Mouse (Mus musculus): Measurements from ENCODE around the gene Olfr223. TPM values are rescaled to one million over a fixed set of nuclear protein-coding genes. Genes with fewer than 3 reads are reported as not detected.
"Not testable (repeated sequence)": the region's sequence is repeated elsewhere in the genome, so short reads cannot be mapped to it uniquely, and the experiment has no call there.

Gene Olfr223
- polyA plus RNA-seq, 1 experiment: not detected

- WGBS: 69% methylated on average over 3 of the region's 3 CpGs
- no peak for DNase-seq (ENCODE audit: low read depth, low spot score)
Observed at GRCm38 (mm10) chr11:59600872-59601271, 7.8 kb upstream of the Olfr223 start.

DNA sequence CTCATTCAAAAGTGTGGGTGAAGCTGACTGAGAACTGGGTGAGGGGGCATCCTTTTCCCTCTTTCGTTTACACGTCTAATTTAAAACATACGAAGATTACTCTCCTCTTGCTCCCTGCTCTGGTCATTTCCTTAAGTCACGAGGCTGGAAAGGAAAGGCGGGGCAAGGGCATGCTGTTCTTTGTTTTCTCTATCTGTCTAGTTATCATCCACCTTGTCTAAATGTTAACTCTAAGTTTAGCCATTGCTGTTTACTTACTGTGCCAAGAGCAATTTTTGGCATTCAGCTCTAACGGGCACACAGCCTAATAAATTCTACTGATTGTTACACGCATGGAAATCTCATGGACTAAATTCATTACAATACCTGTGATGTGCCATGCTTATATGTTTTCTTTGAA is 6.1 kb upstream of the Olfr223 start:
- no peak for DNase-seq (ENCODE audit: low read depth, low spot score)
- WGBS: 20% methylated on average over 7 of the region's 7 CpGs

DNA sequence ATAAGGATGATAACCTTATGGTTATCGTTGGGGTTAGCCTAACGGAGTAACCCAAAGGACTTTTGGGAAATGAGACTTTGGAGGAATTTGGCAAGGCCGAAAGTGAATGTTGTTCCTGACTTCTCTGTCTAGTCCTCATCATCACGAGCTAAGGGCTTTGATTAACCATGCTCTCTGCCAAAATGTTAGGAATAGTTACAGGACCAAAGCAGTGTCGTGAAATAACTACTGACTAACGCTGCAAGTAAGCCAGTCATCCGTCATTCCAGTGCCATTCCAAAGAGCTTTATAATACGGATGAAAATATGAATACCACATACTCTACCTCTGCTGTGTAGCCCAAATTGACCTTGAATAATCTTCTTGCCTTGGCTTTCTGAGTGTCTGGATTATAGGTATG is 3.9 kb upstream of the Olfr223 start:
- DNase-seq (ENCODE audit: low read depth, low spot score): no peak

DNA sequence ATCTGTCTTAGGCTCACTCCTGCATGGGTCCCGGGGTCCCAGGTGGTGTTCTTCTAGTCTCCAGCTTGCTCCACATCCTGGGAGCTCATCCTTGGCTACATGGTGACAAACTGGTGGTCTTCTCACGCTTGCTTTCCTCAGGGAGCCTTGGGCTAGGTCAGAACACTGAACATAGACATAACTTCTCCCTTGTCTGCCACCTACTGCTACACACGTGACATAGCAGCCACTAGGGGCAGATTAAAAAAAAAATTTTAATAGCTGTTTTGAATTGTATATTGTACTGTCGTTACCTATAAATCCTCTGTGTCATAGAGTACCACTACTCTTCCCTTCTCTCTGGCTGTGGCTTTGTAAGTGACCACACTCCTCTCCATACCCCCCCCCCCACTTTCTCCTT is 3.0 kb upstream of the Olfr223 start:
- DNase-seq (ENCODE audit: low read depth, low spot score): no peak
- 28% methylated on average over 4 of the region's 4 CpGs for WGBS

More for the DNA sequence above, 3.9 kb upstream of the Olfr223 start:
- WGBS: 82% methylated on average over 8 of the region's 8 CpGs

- WGBS: 89% methylated on average over 8 of the region's 8 CpGs
- DNase-seq (ENCODE audit: low read depth, low spot score): no peak
Observed at GRCm38 (mm10) chr11:59589496-59589895, 3.6 kb downstream of the Olfr223 start.

GRCm38 (mm10) chr11:59584539-59584938 is 8.6 kb downstream of the Olfr223 start:
- 24% methylated on average over 6 of the region's 6 CpGs for WGBS
- DNase-seq (ENCODE audit: low read depth, low spot score): no peak

- DNase-seq (ENCODE audit: low read depth, low spot score): not testable (repeated sequence)
Observed at GRCm38 (mm10) chr11:59576135-59576534, 17.0 kb downstream of the Olfr223 start, which contains the start of gene Olfr222. Gene Olfr222 (minus strand): TSS chr11:59576235.

- 46% methylated on average over 9 of the region's 9 CpGs for WGBS
Observed at GRCm38 (mm10) chr11:59575726-59576125, 17.4 kb downstream of the Olfr223 start.

GRCm38 (mm10) chr11:59569306-59569705 is 23.8 kb downstream of the Olfr223 start:
- no peak for DNase-seq (ENCODE audit: low read depth, low spot score)
- 53% methylated on average over 3 of the region's 3 CpGs for WGBS

More at GRCm38 (mm10) chr11:59575726-59576125, 17.4 kb downstream of the Olfr223 start:
- DNase-seq (ENCODE audit: low read depth, low spot score): no peak

- DNase-seq (ENCODE audit: low read depth, low spot score): no peak
- WGBS: 66% methylated on average over 9 of the region's 9 CpGs
Observed at GRCm38 (mm10) chr11:59562837-59563236, 30.3 kb downstream of the Olfr223 start.

DNA sequence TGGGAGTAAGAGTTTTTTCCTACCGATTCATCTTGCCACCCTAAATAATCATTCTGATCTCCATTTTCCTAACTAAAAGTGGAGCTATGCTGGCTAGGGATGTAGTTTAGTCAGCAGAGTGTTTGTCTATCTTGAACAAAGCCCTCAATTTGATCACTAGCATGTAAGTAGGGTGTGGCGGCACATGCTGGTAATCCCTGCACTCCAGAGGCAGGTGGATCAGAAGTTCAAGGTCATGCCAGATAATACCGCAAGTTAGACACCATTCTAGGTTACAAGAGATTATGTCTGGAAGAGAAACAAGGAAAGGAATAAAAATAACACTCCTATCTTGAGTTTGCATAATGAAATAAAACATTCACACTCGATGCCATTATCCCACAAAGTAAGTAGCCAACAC is 30.8 kb downstream of the Olfr223 start:
- WGBS: 78% methylated on average over 4 of the region's 4 CpGs
- no peak for DNase-seq (ENCODE audit: low read depth, low spot score)

GRCm38 (mm10) chr11:59560906-59561305 is 32.2 kb downstream of the Olfr223 start:
- DNase-seq (ENCODE audit: low read depth, low spot score): no peak
- 62% methylated on average over 3 of the region's 3 CpGs for WGBS

GRCm38 (mm10) chr11:59554535-59554934 is 38.6 kb downstream of the Olfr223 start:
- WGBS: 76% methylated on average over 8 of the region's 8 CpGs
- no peak for DNase-seq (ENCODE audit: low read depth, low spot score)

GRCm38 (mm10) chr11:59554127-59554526 is 39.0 kb downstream of the Olfr223 start:
- DNase-seq (ENCODE audit: low read depth, low spot score): no peak
- WGBS: 93% methylated on average over 11 of the region's 11 CpGs

DNA sequence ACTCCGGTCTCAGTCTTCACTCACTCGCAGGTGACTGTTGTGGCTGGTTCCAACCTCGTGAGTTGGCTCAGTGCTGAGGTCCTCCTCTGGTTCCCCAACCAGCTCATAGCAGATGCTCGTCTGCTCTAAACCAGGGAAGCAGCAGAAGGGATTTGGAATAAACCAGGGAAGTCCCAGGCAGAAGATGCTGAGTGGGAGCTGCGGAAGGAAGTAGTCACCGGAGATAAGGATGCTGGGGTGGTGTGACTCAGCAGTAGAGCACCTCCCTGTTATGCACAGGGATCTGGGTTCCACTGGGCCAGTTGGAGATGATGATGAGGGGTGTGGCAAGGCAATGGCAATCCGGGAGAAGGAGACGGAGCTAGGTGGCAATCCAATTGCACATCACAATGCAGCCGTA is 49.1 kb downstream of the Olfr223 start:
- whole genome bisulfite sequencing: 65% methylated on average over 9 of the region's 9 CpGs
- DNase-seq (ENCODE audit: low read depth, low spot score): no peak

DNA sequence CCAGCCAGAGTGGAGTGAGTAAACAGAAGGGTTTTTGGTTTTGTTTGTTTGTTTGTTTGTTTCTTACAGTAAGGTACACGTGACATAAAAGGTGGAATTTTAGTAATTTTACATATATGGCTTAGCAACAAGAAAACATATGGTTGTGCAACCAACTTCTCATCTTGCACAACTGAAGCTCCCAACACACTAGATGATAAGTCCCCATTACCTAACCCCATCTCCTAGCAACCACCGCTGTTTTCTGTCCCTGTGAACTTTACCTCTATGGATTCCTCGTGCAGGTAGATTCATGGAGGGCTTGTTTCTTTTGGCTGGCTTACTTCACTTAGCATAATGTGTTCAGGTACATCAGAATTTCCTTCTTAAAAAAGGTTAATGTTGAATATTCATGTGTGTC is 49.7 kb downstream of the Olfr223 start:
- 54% methylated on average over 3 of the region's 3 CpGs for WGBS
- no peak for DNase-seq (ENCODE audit: low read depth, low spot score)

- 71% methylated on average over 6 of the region's 6 CpGs for WGBS
Observed at GRCm38 (mm10) chr11:59542442-59542841, 50.6 kb downstream of the Olfr223 start.

GRCm38 (mm10) chr11:59541324-59541723 is 51.8 kb downstream of the Olfr223 start, which contains the start of gene Nlrp3:
Gene Nlrp3 (plus strand): TSS chr11:59541568.
- no peak for DNase-seq (ENCODE audit: low read depth, low spot score)
- WGBS: 45% methylated on average over 3 of the region's 3 CpGs

More at GRCm38 (mm10) chr11:59542442-59542841, 50.6 kb downstream of the Olfr223 start:
- no peak for DNase-seq (ENCODE audit: low read depth, low spot score)

DNA sequence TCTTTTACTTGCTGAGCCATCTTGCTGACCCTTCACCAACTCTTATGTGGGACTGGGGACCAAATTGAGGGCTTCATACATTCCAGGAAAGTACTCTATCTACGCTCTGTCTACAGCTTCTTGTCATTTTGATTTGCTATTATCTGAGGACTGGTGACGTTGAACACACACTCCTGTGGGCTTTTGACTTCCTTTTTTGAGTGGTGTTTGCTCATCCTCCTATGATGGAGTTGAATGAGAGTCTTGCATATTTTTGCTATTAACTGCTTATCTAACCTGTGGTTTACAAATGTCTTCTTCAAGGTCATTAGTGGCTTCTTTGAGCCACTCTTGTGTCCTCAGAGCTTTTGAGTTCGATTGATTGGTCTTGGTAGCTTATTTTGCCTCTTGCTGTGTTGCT is 53.0 kb downstream of the Olfr223 start:
- 65% methylated on average over 3 of the region's 3 CpGs for WGBS
- no peak for DNase-seq (ENCODE audit: low read depth, low spot score)

All from large intestine, adult 2 months (tissue).